22 mouse cellular contexts compared by ENCODE assay signal in genomic region chr19:35017474-35018208, GRCm38 (mm10).
"Had no signal": no experiment of that assay in that cellular context is flagged by ENCODE, and none has a peak within 500 bp of the region (broad histone marks: within the 10 kb centered on the region; RNA-seq: fewer than 3 reads in every experiment).

No protein-coding gene starts in this region.

- H3K4me2 ChIP-seq: liver, embryonic 11.5 days; lung, embryonic 15.5 days; midbrain, embryonic 13.5 days; neural tube, embryonic 13.5 days had no signal

- H3K27me3 ChIP-seq: lung, embryonic 15.5 days; midbrain, embryonic 13.5 days; neural tube, embryonic 13.5 days had no signal

- H3K9me3 ChIP-seq: lung, embryonic 15.5 days; midbrain, embryonic 10.5 days; midbrain, embryonic 13.5 days; neural tube, embryonic 13.5 days had no signal

- H3K27ac ChIP-seq: left cerebral cortex, adult 2 months; liver, embryonic 14.5 days; lung, embryonic 15.5 days; midbrain, embryonic 10.5 days; midbrain, embryonic 13.5 days; neural tube, embryonic 13.5 days; stomach, postnatal 0 days had no signal

- DNase-seq: kidney, adult 18-20 months; kidney, postnatal 10 days; kidney, postnatal 36 days; layer of hippocampus, postnatal 36 days; liver, postnatal 0 days; lung, postnatal 10 days; lung, postnatal 4 days; right cerebral cortex, adult 18-20 months; thymus, adult 2 months; thymus, postnatal 14 days; thymus, postnatal 4 days had no signal

- ATAC-seq: inflammation-experienced regulatory T-cells, adult 6 months; liver, postnatal 0 days; midbrain, embryonic 13.5 days; midbrain, embryonic 16.5 days had no signal

- H3K4me3 ChIP-seq: left cerebral cortex, adult 2 months; lung, embryonic 15.5 days; midbrain, embryonic 10.5 days; midbrain, embryonic 13.5 days; myocyte; neural tube, embryonic 13.5 days had no signal

- H3K9ac ChIP-seq: liver, embryonic 14.5 days; liver, postnatal 0 days; lung, embryonic 15.5 days; midbrain, embryonic 13.5 days; neural tube, embryonic 13.5 days had no signal

- H3K36me3 ChIP-seq: lung, embryonic 15.5 days; midbrain, embryonic 10.5 days; midbrain, embryonic 13.5 days; neural tube, embryonic 13.5 days had no signal

- H3K4me1 ChIP-seq: lung, embryonic 15.5 days; midbrain, embryonic 10.5 days; midbrain, embryonic 13.5 days; neural tube, embryonic 13.5 days had no signal
